Mouse (Mus musculus) cerebellum, adult (tissue): ENCODE measurements at regions not wholly inside any gene's neighbourhood (a gene's known extent, or its start where the extent isn't known, plus 50 kb on each side); places are given as distances from the start of the nearest gene placed in this dataset.
"Not testable (repeated sequence)": the region's sequence is repeated elsewhere in the genome, so short reads cannot be mapped to it uniquely, and the experiment has no call there.

Experiments used
- ATAC-seq: cut with Nextera tagmentation; 2 replicates; pipeline ENCODE4 v1.9.2; 2017; ENCODE audit warnings: mild to moderate bottlenecking, moderate library complexity, mixed read lengths; ENCODE audit not compliant: insufficient number of reproducible peaks, low FRiP score, low TSS enrichment

DNA sequence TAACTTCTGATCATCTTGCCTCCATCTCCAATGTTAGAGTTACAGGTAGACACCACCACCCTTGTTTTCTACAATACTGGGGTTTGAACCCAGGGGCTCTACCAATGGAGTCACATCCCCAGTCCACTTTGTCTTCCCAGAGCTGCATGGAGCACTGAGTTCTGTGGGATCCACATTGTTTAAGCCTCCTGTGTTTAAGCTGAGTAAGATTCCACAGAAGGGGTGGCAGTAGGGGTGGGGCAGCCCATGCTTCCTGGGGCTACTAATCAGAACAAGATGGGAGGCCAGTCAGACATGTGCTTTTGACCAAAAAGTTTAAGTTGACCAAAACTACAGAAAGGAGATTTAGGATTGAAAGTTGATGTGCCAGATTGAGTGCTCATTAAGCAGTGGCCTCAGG, 299.3 kb downstream of the Plekhb2 start:
- ATAC-seq, result no peak

- no peak for ATAC-seq
Observed at GRCm38 (mm10) chr1:35162506-35162905, 312.7 kb downstream of the Plekhb2 start.

DNA sequence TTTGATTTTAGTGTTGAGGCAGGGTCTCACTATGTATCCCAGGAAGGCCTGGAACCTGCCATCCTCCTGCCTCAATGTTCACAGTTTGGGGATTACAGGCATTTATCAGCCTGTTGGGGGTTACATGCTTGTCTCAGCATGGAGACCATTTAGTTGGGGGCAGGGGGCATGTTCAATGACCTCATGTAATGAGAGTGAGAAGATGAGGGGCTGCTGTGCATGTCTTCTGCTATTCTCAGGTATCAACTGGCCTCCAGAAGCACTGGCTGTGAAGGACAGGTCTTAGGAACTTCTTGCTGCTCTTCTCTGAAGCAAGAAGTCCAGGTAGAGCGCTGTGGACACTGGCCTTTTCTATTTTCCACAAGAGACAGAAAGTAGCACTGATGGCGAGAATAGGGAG, 350.9 kb downstream of the Plekhb2 start:
- ATAC-seq, result no peak

DNA sequence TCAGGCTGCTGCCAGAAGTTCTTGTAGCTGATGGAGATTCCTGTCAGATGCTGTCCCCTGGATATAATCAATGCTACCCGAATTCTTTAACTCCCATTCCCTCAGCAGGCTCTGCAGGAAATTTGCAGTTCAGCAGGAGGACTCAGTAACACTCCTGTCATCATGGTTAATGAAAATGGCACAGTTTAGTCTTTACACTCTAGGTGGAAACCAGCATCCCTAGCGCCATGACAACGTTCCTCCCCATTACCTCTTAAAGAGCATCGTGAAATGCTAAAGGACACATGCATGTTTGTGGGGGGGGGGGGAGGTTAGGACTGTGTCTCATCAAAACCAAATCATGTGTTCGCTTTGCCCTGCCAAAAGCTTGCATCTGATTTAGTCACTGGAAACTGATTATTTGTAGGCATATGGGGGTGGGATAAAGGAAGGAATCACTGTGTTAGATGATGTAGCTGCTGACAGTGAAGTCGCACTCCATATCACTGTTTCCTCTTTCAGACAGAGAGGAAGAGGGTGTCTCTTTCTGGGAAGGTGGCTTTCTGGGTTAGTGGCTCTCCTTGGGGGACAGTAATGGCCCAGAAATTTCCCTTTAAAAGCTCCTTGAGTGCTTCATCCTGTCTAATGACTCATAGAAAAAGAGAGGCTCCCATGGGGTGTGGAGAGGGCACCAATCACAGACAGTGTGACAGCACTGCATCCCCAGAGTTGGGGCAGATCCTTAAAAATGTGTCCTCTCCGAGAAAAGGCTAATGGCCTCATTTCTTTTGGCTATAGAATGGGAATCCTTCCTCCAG, 351.5 kb downstream of the Plekhb2 start:
- no peak for ATAC-seq

DNA sequence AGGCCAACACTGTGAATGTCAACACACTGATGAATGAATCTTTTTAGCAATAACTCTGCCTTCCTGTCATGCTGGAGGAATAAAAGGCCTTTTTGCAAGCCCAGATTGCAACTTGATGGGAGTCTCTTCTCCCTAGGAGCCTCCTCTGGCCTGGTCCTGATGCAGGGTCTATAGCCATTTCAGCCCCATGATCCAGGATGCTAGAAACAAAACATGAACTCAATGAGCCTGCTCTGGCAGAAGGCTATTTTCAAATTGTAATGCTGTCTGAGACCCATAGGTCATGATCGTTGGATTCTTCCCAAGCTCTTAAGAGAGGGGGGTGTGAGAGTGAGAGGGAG, 352.1 kb downstream of the Plekhb2 start:
- 0 out of 2 replicates have a peak, but pooled peaks have one; percentile 10 for ATAC-seq

GRCm38 (mm10) chr1:35202551-35202950, 352.8 kb downstream of the Plekhb2 start:
- ATAC-seq, result peak; percentile 52; the same call in 1 of the 2 replicates

DNA sequence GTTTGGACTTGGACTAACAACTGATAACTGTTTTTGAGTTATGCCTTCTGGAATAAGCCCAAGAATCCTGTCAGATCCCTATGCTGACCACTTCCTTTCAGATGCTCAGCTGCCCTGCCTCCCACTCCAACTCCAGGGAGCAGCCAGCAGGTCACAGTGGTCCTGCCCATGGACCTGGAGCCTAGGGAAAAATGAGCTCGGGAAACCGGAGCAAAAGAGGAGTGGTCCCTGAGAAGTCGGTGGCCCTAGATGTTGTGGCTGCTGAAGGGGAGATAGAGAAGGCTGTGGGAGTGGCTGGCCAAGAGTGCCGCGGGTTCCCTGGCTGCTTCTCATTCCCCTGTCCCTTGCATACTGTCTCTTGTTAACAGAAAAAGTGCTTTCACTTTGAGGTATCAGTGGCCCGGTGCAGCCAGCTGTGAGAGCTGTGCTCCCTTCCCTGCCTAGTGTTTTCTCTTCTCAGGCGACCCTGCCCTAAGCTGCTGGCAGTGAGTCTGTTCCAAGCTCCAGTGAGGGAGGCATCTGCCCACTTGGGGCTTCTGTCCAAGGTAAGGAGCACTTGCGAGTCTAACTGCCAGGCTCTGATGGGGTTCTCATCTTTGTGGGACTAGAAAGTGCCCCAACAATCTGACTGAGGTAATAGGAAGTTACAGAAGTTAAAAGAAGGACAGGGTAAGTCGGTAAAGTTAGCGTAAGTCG, 357.2 kb downstream of the Plekhb2 start:
- ATAC-seq, result no peak

DNA sequence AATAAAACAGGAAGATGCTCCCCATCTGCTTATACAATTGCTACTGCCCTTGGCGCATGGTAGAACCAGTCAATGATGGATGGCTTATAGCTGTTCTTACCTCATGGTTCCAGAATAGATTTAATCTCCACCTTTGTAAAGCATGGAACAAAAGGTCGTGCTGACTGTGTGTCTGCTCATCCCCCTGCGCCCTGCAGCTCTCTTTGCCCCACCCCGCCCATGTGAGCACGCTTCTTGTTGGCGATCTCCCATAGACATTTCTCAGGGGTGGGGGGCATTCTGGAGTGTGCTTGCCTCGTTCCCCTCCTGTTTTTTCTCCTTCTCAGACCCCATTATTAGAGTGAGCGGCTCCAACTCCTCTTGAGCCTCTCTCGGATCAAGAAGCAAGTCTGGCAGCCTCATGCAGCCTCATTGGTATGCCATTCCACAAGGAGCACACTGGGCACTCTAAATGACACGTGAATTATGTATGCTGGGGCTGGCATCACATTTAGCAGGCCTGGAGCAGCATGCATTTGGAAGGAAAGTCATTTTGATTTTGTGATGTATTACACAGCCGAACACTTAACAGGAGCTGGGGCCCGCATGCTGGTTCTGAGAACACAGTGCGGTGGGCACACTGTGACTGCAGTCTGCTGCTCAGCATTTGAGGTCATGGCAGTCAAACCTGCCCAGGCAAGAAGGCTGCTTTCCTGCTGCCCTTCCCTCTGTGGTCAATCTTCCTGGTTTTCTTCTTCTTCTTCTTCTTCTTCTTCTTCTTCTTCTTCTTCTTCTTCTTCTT, 362.5 kb downstream of the Plekhb2 start:
- ATAC-seq, result no peak

- ATAC-seq, result no peak
Observed at GRCm38 (mm10) chr1:35213875-35214274, 364.1 kb downstream of the Plekhb2 start.

DNA sequence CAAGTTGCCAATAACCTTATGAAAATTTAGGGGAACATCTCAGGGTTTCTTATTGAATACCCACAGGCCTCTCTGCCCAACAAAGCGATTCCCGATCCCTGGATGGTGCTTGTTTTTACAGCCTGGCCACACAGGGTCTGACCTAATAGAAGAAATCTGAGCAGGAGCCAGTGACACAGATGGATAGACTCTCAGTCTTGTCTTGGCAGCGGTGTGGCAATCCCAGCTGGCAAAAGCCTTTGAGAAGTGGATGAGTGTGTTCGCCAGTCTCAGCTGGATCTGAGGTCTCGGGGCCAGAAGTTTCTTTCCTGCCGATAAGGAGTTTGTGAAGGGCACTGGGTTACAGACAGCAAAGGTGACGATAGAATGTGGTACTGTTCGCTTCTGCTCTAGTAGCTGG, 366.6 kb downstream of the Plekhb2 start:
- no peak for ATAC-seq

GRCm38 (mm10) chr1:35220215-35220614, 370.4 kb downstream of the Plekhb2 start:
- not testable (repeated sequence) for ATAC-seq

GRCm38 (mm10) chr1:35220751-35221150, 371.0 kb downstream of the Plekhb2 start:
- no peak for ATAC-seq

GRCm38 (mm10) chr1:35232592-35232991, 382.8 kb downstream of the Plekhb2 start:
- no peak for ATAC-seq

DNA sequence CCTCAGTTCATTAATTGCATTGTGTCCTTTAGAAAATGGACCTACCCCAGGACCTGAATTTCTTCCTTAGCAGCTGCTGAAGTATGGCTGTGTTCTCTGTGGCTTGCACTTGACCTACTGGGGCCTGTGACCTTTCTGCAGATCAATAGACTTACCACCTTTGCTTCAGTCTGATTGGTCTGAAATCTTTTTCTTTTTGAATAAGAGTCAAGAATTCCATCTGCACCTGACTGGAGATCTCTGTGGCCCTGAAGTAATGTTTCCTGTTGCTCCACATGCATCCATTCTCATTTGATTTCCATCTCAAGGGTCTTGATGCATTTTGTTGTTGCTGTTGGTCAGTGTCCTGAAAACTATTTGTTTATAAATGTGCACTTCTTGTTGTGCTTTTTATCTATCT, 388.4 kb downstream of the Plekhb2 start:
- no peak for ATAC-seq

DNA sequence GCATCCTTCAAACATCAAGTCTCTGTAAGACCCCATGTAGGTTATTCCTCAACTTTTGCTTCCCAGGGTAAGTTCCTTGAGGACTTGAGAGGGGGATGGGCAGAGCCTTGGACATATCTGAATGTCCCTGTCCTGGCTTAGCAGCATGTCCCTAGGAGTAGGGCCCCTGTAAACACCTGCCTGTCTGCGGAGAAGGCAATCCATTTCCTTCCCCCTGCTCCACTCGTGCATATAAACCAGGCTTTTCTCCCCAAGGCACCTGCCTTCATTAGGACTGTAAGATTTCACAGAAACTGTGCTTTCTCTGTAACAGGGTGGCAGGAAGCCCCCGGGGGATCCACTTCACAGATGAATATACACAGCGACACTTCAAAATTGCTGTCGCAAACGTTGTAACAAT, 393.1 kb downstream of the Plekhb2 start:
- ATAC-seq, result no peak

DNA sequence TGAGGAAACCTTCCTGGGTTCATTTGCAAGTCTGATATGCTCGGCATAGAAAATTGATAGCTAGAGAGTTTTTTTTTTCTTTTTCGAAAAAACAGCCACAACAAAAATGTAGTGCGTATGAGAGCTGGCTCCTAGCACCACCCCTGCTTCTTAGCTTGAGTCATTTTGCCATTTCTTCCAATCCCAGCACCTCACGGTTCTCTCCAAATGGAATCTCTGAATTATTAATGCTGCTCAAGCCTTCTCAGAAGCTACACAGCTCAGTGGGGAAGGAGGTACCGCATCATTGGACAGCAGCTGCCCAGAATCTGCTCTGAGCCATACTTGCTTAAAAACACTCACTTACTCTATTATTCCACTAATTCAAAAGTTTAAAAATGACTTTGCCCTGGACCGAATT, 393.6 kb downstream of the Plekhb2 start:
- ATAC-seq, result no peak

GRCm38 (mm10) chr1:35265125-35265524, 415.3 kb downstream of the Plekhb2 start:
- peak; percentile 71; the same call in 1 of the 2 replicates for ATAC-seq

DNA sequence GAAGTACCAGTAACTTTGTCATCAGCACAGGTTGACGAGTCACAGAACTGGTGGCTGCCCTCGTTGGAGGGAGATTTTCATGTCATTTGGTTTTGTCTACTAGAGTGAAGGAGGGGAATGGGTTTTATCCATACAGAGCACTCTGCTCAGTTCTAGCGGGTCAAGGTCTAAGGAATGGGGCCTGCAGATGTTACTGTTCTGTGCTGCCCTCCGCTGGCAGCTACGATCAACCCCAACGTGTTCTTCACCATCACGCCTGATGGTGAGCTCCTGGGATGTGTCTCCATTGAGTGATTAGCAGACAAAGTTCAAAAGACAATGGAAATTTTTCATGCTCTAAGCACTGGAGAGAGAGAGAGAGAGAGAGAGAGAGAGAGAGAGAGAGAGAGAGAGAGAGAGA, 416.9 kb downstream of the Plekhb2 start:
- ATAC-seq, result no peak

- no peak for ATAC-seq
Observed at GRCm38 (mm10) chr1:35267883-35268282, 418.1 kb downstream of the Plekhb2 start.

DNA sequence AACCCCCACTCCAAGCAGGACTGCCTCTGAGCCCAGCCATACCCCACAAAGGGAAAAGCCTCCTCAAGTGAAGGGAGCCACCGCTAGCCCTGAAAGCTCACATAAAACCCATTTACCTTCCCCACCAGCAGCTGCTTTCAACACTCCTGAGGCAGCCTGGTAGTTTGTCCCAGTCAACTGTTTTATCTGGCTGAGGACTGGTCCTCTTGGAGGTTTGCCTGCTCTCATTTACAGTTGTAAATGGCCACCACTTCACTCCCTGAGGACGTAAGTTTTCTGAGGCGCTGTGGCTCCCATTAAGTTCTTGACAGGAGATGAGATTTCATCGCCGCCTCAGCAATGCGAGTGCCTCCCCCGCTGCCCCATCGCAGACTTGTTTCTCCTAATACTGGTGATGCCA, 425.2 kb downstream of the Plekhb2 start:
- ATAC-seq, result no peak
